Mouse (Mus musculus) brain, embryonic 14.5 days (tissue): ENCODE data around the gene Usp43.

Experiments
- CTCF ChIP-seq: fragments of 200-500 bp; IDR thresholded peaks from 2 replicates; pipeline ENCODE4 v1.5.1; 2012; ENCODE audit warnings: inconsistent platforms, mild to moderate bottlenecking, moderate library complexity, borderline replicate concordance; ENCODE audit not compliant: insufficient read depth, insufficient read length; ENCODE audit errors: extremely low read depth
- POLR2A ChIP-seq: fragments of 200-500 bp; IDR thresholded peaks from 2 replicates; pipeline ENCODE4 v1.6.1; 2012; ENCODE audit warnings: mild to moderate bottlenecking, inconsistent platforms, borderline replicate concordance; ENCODE audit not compliant: poor library complexity, insufficient read depth, insufficient read length, severe bottlenecking; ENCODE audit errors: extremely low read depth

- TF ChIP-seq CTCF, result no peak
- peak; percentile 41; the same call in 1 of the 2 replicates for TF ChIP-seq POLR2A
These were observed 44.2 kb upstream of the Usp43 start, which contains the start of gene Stx8 for GRCm38 (mm10) chr11:67965905-67966878.
